Mouse (Mus musculus): Measurements from ENCODE around the gene Plet1.

DNA sequence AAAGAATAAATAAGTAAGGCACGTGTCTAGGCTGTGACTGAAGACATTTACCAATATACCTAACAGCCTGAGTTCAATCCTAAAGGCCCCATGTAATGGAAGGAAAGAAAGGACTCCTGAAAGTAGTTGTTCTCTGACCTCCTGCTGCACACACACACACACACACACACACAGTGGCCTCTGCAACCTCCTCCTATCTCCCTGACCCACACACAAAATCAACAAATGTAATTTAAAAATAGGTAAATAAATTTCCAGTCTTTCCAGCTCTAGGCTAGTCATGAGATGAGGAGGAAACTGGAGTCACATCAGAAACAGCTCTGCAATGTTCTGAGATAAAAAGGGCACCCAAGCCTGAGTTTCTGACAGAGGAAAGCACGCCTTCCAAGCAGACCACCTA is 548 bp upstream of the Plet1 start:
- TF ChIP-seq CTCF (IDR thresholded peaks at IDR 0.05; ENCODE audit: low read depth) (no peak), EP300 (IDR thresholded peaks at IDR 0.05; ENCODE audit: low read depth) (no peak)
